Mouse (Mus musculus): ENCODE data around the gene Gm14597.
"Not testable (repeated sequence)": the region's sequence is repeated elsewhere in the genome, so short reads cannot be mapped to it uniquely, and the experiment has no call there.

Gene Gm14597

DNA sequence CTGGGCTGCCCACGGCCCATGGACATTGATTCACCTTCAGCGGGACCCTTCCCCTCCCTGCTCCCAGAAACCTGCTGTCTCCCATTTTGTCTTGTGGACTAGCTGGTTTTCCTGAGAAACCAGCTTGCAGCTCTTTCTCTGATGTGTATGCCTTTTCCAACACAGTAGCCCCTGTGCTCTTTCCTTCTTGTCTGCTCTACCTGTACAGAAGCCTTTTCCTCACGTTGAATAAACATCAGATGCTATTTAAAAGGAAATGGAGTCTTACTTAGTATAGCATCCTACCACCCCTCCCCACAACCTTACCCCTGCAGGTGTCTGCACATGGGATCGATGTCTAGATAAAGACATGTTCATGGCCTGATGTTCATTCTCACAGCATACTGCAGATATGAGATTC lies at the start of gene Gm14597:
Gene Gm14597 (minus strand): TSS at position 101 of the 400 bp plus-strand sequence.
- DNase-seq (ENCODE audit: low spot score): not testable (repeated sequence)

DNA sequence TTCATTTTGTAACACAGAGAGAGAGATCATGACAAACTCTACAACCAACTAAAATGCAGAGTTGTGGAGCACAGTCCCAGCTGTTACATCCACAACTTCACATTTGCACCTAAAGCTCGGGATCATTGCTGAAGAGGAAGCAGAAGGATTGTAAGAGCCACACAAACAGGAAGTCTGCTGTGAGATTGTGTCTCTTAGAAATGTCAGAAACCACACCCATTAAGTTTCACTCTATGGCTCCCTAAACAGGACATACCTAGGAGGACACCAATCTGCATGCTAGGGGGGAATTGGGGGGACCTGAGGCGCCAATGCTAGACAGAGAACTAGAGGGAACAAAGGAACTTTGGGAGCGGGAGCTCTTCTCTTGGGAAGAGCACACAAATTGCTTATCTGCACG lies 44.1 kb upstream of the Gm14597 start:
- not testable (repeated sequence) for DNase-seq (ENCODE audit: low spot score)

GRCm38 (mm10) chrX:53645885-53646284 lies 37.1 kb upstream of the Gm14597 start:
- DNase-seq (ENCODE audit: low spot score): no peak

DNA sequence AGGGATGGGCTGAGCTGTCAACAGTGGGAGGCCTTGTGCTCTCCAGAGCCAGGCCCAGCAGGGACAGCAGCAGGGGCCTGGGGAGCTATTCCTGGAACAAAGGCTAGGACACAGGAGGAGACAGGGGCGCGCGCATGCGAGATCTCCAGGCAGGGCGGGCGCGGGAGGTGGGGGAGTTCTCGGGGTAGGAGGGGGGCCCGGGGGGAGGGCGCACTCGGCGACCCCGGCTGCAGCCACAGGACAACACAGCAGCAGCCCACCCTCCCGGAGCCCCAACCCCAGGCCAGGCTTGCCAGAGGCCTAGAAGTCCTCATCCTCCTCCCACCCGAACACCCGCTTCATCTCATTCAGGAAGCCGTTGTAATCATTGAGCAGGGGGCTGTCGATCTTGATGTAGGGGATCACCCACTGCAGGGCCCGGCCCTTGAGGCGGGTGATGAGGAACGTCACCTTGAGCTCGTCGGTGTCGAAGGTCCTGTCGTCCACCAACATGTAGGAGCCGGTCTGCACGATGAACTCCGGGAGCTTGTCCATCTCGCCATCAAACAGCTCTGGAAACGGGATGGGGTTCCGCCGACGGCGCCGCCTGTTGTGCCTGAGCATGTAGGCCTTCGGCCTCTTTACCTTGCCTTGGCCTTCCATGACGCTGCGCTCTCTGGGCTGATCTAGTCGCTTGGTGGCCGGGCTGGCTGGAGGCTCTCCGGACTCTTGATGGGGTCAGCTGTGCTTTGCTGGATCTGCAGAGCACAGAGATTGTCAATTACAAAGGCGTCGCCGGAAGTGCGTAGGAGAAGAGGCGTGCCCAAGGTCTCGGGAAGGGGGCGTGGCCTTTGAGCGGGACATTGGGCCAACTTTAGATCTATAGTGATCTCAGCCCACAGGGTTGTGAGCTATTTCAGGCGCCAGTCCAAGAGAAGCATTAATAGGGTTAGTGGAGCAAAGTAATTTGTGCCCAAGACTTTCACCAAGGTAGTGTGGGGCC lies 34.5 kb upstream of the Gm14597 start, which contains the start of gene Rtl8a:
Gene Rtl8a (minus strand): TSS at position 703 of the 982 bp plus-strand sequence.
- peak; percentile 56 for DNase-seq (ENCODE audit: low spot score)

GRCm38 (mm10) chrX:53642604-53642979 lies 33.8 kb upstream of the Gm14597 start:
- not testable (repeated sequence) for DNase-seq (ENCODE audit: low spot score)

GRCm38 (mm10) chrX:53638107-53638506 lies 29.3 kb upstream of the Gm14597 start:
- DNase-seq (ENCODE audit: low spot score): not testable (repeated sequence)

GRCm38 (mm10) chrX:53611395-53611794 lies 2.6 kb upstream of the Gm14597 start:
- not testable (repeated sequence) for DNase-seq (ENCODE audit: low spot score)

GRCm38 (mm10) chrX:53610571-53610970 lies 1.8 kb upstream of the Gm14597 start:
- peak; percentile 69 for DNase-seq (ENCODE audit: low spot score)

- no peak for DNase-seq (ENCODE audit: low spot score)
Measured at GRCm38 (mm10) chrX:53608122-53608813, 511 bp downstream of the Gm14597 start.

- DNase-seq (ENCODE audit: low spot score): peak; percentile 25
Measured at GRCm38 (mm10) chrX:53607242-53608121, 1.3 kb downstream of the Gm14597 start, which contains the start of gene Rtl8c. Gene Rtl8c (plus strand): TSS chrX:53608032.

DNA sequence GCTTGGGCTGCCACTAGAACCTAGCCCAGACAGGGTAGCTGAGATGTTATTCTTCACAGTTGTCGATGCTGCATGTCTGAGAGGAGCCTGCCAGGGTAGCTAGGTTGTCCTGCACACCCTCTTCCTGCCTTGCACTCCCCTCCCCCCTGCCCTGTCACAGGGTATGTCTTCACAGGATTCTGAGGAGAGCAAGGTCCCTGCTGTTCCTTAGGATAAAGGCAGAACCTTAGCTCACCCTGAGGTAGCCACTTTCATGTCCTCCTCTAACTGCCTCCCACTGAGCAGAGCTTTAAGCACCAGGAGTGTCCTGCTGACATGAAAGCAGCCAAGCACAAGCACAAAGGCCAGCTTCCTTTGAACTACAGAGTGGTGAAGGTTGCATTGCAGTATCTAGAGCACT lies 2.6 kb downstream of the Gm14597 start:
- not testable (repeated sequence) for DNase-seq (ENCODE audit: low spot score)

DNA sequence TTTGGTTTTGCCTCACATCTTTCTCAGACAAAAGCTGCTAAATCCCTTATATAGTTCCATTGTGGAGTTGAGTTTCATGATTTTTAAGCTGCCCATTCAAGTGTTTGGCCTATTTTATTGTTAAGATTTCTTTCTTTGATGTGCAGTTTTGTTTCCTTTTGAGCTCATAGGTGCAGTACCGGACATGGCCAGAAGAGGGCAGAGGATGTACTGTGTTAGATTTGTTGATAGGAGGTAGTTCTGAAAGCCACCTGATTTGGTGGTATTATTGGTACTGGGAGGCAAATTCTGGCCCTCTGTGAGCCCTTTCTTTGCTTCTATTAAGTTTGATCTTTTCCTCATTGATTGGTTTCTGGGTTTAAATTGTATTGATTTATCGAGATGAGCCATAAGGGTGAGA lies 8.8 kb downstream of the Gm14597 start:
- peak; percentile 26 for DNase-seq (ENCODE audit: low spot score)

DNA sequence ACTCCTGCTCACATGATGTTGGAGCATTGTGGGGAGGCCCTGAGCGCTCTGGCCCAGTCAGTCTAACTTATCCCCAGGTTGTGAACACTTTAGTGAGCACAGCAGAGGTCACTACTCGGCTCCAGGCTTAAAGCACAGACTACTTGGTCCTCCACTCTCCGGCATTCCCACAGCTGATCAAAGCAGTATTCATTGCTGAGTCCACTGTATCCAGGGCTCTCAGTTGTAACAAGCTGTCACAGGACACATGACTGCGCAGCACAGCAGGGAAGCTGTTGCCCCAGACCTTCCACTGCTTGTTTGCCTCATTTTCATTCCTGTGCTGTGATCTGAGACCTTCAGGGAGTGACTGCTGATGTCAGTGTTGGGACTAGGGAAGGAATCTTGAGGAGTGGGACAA lies 25.4 kb downstream of the Gm14597 start:
- DNase-seq (ENCODE audit: low spot score): not testable (repeated sequence)

DNA sequence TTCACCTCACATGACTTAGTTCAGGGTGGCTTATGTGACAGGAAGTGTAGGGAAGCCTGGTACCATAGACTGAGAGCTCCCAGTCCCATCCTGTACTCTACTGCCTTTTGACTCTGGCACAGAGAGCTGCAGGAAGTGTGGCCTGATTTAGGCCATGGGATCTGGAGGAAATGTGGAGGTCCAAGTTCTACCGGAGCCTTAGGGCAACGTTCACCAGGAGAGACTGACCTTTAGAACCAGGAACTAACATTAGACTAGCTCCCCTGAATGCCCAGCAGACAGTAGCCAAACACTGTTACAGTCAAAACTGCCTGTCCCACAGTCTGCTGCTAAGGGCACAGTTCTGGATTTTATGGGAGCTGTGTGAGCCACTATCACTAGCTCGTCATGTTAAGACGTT lies 27.4 kb downstream of the Gm14597 start:
- not testable (repeated sequence) for DNase-seq (ENCODE audit: low spot score)

GRCm38 (mm10) chrX:53579311-53579710 lies 29.5 kb downstream of the Gm14597 start:
- DNase-seq (ENCODE audit: low spot score): no peak

Measured in ovary, postnatal 14 days (tissue).